Mouse (Mus musculus) liver, adult 10 weeks (tissue): ENCODE measurements around the gene 2810021J22Rik. TPM values are rescaled to one million over a fixed set of nuclear protein-coding genes. Genes with fewer than 3 reads are reported as not detected.

ENCODE experiments used
- polyA plus RNA-seq: library from polyadenylated mRNA; stranded (reverse); fragments of 350-450 nt; fragmentation: Illumina TruSeq; extraction: RNeasy Lipid Tissue Mini Kit (QIAGEN cat#74804); gene quantifications from one replicate; pipeline ENCODE4 v1.2.3, GENCODE M21; 2014; ENCODE audit warnings: low read depth, low replicate concordance

Gene 2810021J22Rik
- 2.7 TPM for polyA plus RNA-seq

GRCm38 (mm10) chr11:58867039-58867953 lies at the start of gene 2810021J22Rik:
Gene 2810021J22Rik, plus strand, starts transcription at chr11:58867216.

GRCm38 (mm10) chr11:58828937-58829336 lies 38.1 kb upstream of the 2810021J22Rik start, which contains the start of gene Olfr312:
Gene Olfr312, plus strand, starts transcription at chr11:58829237.

GRCm38 (mm10) chr11:58838951-58839350 lies 28.1 kb upstream of the 2810021J22Rik start, which contains the start of gene Olfr311:
Gene Olfr311, plus strand, starts transcription at chr11:58839251.

GRCm38 (mm10) chr11:58846919-58847461 lies 20.0 kb upstream of the 2810021J22Rik start, which contains the start of gene Gm12258:
Gene Gm12258, plus strand, starts transcription at chr11:58847158.

GRCm38 (mm10) chr11:58903511-58904409 lies 36.7 kb downstream of the 2810021J22Rik start, which contains the start of gene Zfp39:
Gene Zfp39, minus strand, starts transcription at chr11:58904225.

GRCm38 (mm10) chr11:58917745-58918366 lies 50.8 kb downstream of the 2810021J22Rik start, which contains the start of gene Btnl10:
Gene Btnl10, plus strand, starts transcription at chr11:58917908.

Other genes with a start within 250 kb of the 2810021J22Rik start
- not detected for gene Olfr323, start 236.7 kb upstream of the 2810021J22Rik start, polyA plus RNA-seq
- not detected for gene Trim58, start 226.8 kb upstream of the 2810021J22Rik start, polyA plus RNA-seq
- gene Olfr322, start 208.4 kb upstream of the 2810021J22Rik start, polyA plus RNA-seq: not detected
- not detected for gene Olfr320, start 186.1 kb upstream of the 2810021J22Rik start, polyA plus RNA-seq
- not detected for gene Olfr319, start 168.1 kb upstream of the 2810021J22Rik start, polyA plus RNA-seq
- gene Olfr318, start 143.2 kb upstream of the 2810021J22Rik start, polyA plus RNA-seq: not detected
- gene Olfr317, start 128.0 kb upstream of the 2810021J22Rik start, polyA plus RNA-seq: not detected
- gene Olfr316, start 114.5 kb upstream of the 2810021J22Rik start, polyA plus RNA-seq: not detected
- not detected for gene Olfr315, start 94.0 kb upstream of the 2810021J22Rik start, polyA plus RNA-seq
- gene Olfr314, start 84.3 kb upstream of the 2810021J22Rik start, polyA plus RNA-seq: not detected
- not detected for gene Fam183b, start 65.3 kb upstream of the 2810021J22Rik start, polyA plus RNA-seq
- gene Olfr313, start 52.2 kb upstream of the 2810021J22Rik start, polyA plus RNA-seq: not detected
- not detected for gene Olfr312, start 38.0 kb upstream of the 2810021J22Rik start, polyA plus RNA-seq
- gene Olfr311, start 28.0 kb upstream of the 2810021J22Rik start, polyA plus RNA-seq: not detected
- 2.1 TPM for gene Gm12258, start 20.1 kb upstream of the 2810021J22Rik start, polyA plus RNA-seq
- 3.8 TPM for gene Zfp39, start 37.0 kb downstream of the 2810021J22Rik start, polyA plus RNA-seq
- not detected for gene Btnl10, start 50.7 kb downstream of the 2810021J22Rik start, polyA plus RNA-seq
- 11.6 TPM for gene Rnf187, start 71.7 kb downstream of the 2810021J22Rik start, polyA plus RNA-seq
- not detected for gene Hist3h2ba, start 81.7 kb downstream of the 2810021J22Rik start, polyA plus RNA-seq
- 2.3 TPM for gene Hist3h2a, start 87.5 kb downstream of the 2810021J22Rik start, polyA plus RNA-seq
- gene Trim17, start 87.5 kb downstream of the 2810021J22Rik start, polyA plus RNA-seq: not detected
- 2.0 TPM for gene Trim11, start 110.9 kb downstream of the 2810021J22Rik start, polyA plus RNA-seq